Mouse (Mus musculus) stomach, postnatal 0 days (tissue): ENCODE data around the gene Tox2. TPM values are rescaled to one million over a fixed set of nuclear protein-coding genes. Genes with fewer than 3 reads are reported as not detected.

Experiments used
- ATAC-seq: fragments of 200-750 bp; cut with Nextera tagmentation; 2 replicates; pipeline ENCODE4 v1.8.0; 2017; ENCODE audit not compliant: low FRiP score, low TSS enrichment
- DNase-seq: peaks from one replicate; pipeline ENCODE4 v3.0.0-alpha.2; 2016; ENCODE audit warnings: low spot score
- H3K27ac ChIP-seq: fragments of 300-500 bp; sonication (generic); replicated peaks from 2 replicates; pipeline ENCODE4 v1.5.1; 2014; ENCODE audit warnings: mild to moderate bottlenecking, control low read depth
- H3K27me3 ChIP-seq: fragments of 300-500 bp; sonication (generic); 2 replicates; pipeline ENCODE4 v1.6.1; 2014; ENCODE audit warnings: low read length; ENCODE audit not compliant: control insufficient read depth, insufficient read depth
- H3K36me3 ChIP-seq: fragments of 300-500 bp; sonication (generic); 2 replicates; pipeline ENCODE4 v1.6.1; 2014; ENCODE audit warnings: low read length, mixed read lengths; ENCODE audit not compliant: control insufficient read depth, insufficient read depth
- H3K4me1 ChIP-seq: fragments of 300-500 bp; sonication (generic); replicated peaks from 2 replicates; pipeline ENCODE4 v1.6.1; 2014; ENCODE audit warnings: antibody characterized with exemption; ENCODE audit not compliant: control insufficient read depth, insufficient read depth
- H3K4me2 ChIP-seq: fragments of 300-500 bp; sonication (generic); replicated peaks from 2 replicates; pipeline ENCODE4 v1.6.1; 2014; ENCODE audit warnings: low read depth, mild to moderate bottlenecking, control low read depth, moderate library complexity
- H3K4me3 ChIP-seq: fragments of 300-500 bp; sonication (generic); 2 replicates; pipeline ENCODE4 v1.5.1; 2014; ENCODE audit warnings: low read depth, low read length, control low read depth
- H3K9ac ChIP-seq: fragments of 300-500 bp; sonication (generic); 2 replicates; pipeline ENCODE4 v1.6.1; 2014; ENCODE audit warnings: mild to moderate bottlenecking, low read length, control low read depth, mixed read lengths
- H3K9me3 ChIP-seq: fragments of 300-500 bp; sonication (generic); 2 replicates; pipeline ENCODE4 v1.6.1; 2016; ENCODE audit warnings: low read length; ENCODE audit not compliant: control insufficient read depth
- CTCF ChIP-seq: IDR thresholded peaks from 2 replicates; pipeline ENCODE4 v1.5.1; 2016; ENCODE audit warnings: antibody characterized with exemption, low read depth, mild to moderate bottlenecking, moderate library complexity
- EP300 ChIP-seq: optimal IDR thresholded peaks from 2 replicates; pipeline ENCODE3; 2016; ENCODE audit warnings: antibody characterized with exemption
- WGBS: fragments of 180-500 bp; shearing (Covaris S2); extraction: QIAGEN DNeasy Blood & Tissue Kit; methylation state at CpG from one replicate; pipeline ENCODE4 v1.1.7; 2014; 5-methylcytosine and 5-hydroxymethylcytosine counted together
- polyA plus RNA-seq: library from polyadenylated mRNA; unstranded; fragments of >200 nt; fragmentation: Nextera tagmentation; extraction: Ambion mirVana; gene quantifications from 2 replicates; pipeline ENCODE4 v1.2.1, GENCODE M21; 2015

Gene Tox2
- polyA plus RNA-seq, 1 experiment from 2014 or later = 0.98 TPM

DNA sequence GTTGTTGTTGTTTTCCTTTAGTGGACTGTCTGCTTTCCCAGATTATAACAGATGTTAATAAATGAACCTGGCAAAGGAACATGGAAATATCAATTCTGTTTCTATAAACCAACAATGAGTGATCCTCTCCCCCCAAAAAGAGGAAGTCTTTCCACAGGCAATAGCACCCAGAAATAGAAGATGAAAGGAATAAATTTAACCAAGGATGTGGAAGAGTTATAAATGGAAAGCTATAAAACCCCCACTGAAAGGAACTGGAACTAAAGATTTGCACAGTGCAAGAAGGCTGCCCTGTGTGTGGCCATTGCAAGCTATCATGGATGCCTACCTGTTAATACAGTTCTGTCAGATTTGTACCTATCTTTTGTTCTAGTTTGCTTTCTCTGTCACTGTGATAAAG, 64.2 kb downstream of the Tox2 start:
- no peak overlapping the region for H3K9ac ChIP-seq
- H3K36me3 ChIP-seq = no peaks in the 10 kb centered on the region
- TF ChIP-seq EP300 = no peak
- no peak for TF ChIP-seq CTCF
- no peak overlapping the region for H3K27ac ChIP-seq
- no peaks in the 10 kb centered on the region for H3K4me1 ChIP-seq
- no peaks in the 10 kb centered on the region for H3K9me3 ChIP-seq
- ATAC-seq (no peak), DNase-seq (no peak)
- H3K4me3 ChIP-seq = no peak overlapping the region
- no peak overlapping the region for H3K4me2 ChIP-seq
- H3K27me3 ChIP-seq = no peaks in the 10 kb centered on the region

DNA sequence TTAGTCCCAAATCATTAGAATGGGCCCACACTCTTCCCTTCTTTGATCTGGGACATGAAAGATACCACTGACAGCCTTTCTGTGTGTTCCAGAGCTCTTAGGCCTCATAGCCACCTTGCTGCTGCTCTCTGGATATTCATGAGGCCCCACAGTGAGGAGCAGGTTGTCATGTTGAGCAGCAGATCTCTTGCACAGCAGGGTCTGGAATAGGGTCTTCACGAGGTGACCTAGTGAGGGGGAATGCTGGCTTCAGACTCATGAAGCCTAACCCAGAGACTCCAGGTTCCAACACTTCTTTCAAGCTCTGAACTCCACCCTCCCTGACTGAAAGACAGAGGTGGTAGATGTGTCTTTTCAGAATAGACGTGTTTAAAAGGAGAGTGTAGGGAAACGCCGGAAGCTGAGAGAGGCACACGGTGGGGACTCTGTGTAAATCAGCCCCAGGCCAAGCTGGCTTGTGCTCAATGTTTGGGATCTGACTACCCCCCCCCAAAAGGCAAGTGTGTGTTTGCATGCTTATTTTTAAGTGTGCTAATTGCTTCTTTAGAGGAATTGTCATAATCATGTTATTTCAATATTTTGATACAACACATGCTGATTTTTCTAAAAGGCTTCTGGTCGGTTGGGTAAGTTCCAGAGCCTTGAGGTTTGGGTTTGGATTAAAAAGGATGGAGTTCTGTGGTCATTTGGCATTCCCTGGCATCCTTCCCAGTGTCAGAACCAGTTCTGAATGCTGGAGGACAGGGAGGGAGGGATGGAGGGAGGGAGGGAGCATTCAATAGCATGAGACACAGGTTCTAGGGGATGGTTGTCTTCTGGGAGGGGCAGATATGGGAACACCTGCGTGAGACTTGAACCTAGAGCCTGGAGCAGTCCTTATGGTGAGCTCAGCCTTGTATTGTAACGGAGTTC, 68.9 kb downstream of the Tox2 start:
- Histone ChIP-seq H3K4me2 (no peak overlapping the region), H3K36me3 (no peaks in the 10 kb centered on the region), H3K9me3 (no peaks in the 10 kb centered on the region), H3K4me1 (no peaks in the 10 kb centered on the region), H3K4me3 (no peak overlapping the region), H3K9ac (0 out of 2 replicates have a peak overlapping the region, but pooled peaks have one; percentile 1), H3K27me3 (no peaks in the 10 kb centered on the region), H3K27ac (no peak overlapping the region)
- TF ChIP-seq EP300 = no peak
- DNase-seq = no peak
- 49% methylated on average over 8 of the region's 8 CpGs for WGBS
- no peak for ATAC-seq

DNA sequence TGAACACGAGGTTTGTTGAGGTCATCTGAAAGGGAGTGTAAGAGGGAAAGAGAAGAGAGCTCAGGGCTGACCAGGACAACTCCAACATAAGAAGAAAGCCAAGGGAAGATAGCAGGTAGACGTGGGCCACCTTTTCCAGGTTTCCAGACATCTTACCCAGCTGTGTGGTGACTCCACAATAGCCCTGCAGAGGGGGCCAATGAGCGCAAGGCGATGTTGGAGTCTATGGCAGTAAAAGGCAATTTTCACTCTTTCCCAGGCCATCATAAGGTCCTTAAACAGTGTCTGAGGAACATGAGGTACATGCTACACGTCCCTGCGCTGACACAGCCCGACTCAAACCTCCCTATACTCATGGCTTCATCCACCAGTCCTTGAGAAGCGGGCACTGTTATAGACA, 70.9 kb downstream of the Tox2 start:
- DNase-seq = no peak
- WGBS = 80% methylated on average over 8 of the region's 8 CpGs

DNA sequence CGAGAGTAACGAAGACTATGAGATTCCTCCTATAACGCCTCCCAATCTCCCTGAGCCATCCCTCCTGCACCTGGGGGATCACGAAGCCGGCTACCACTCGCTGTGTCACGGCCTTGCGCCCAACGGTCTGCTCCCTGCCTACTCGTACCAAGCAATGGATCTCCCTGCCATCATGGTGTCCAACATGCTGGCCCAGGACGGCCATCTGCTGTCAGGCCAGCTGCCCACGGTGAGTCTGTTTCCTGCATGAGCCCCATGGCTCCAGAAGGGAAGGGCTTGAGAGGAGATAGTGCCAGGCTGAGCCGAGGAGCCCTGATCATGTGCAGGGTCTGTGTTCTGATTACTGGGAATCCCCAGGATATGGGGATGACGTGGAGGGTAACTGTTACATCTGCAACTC, 73.1 kb downstream of the Tox2 start:
- 91% methylated on average over 14 of the region's 14 CpGs for WGBS
- H3K9ac ChIP-seq = no peak overlapping the region
- no peaks in the 10 kb centered on the region for H3K9me3 ChIP-seq
- H3K4me2 ChIP-seq = no peak overlapping the region
- ATAC-seq = no peak; the same call in 1 of the 2 replicates
- TF ChIP-seq EP300 (no peak), CTCF (no peak)
- DNase-seq = no peak
- H3K27me3 ChIP-seq = no peaks in the 10 kb centered on the region
- H3K27ac ChIP-seq = no peak overlapping the region
- H3K36me3 ChIP-seq = no peaks in the 10 kb centered on the region
- no peak overlapping the region for H3K4me3 ChIP-seq
- no peaks in the 10 kb centered on the region for H3K4me1 ChIP-seq

More for the DNA sequence above, 70.9 kb downstream of the Tox2 start:
- Histone ChIP-seq H3K27ac (no peak overlapping the region), H3K4me1 (no peaks in the 10 kb centered on the region), H3K36me3 (no peaks in the 10 kb centered on the region), H3K27me3 (no peaks in the 10 kb centered on the region), H3K4me2 (no peak overlapping the region), H3K4me3 (no peak overlapping the region), H3K9ac (no peak overlapping the region), H3K9me3 (no peaks in the 10 kb centered on the region)
- no peak for TF ChIP-seq EP300
- peak; percentile 57 for TF ChIP-seq CTCF
- no peak for ATAC-seq

DNA sequence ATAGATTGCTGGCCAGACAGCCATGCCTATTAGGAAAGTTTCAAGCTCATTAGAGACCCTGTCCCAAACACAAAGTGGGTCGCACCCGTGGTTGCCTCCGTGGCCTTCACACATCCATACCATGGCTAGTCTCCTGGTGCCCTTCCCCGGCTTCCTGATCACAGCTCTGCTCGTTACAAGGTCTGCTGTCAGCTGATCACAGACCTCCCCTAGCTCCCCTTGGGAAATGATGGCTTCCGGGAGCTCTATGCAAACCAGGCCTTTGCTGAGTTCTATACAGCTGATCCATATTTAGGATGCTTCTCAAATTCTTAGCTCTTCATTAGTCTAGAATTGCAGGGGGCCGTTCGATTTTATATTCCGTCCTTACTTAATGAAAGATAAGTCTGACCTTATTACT, 75.1 kb downstream of the Tox2 start:
- ATAC-seq (no peak), DNase-seq (no peak)
- H3K27ac ChIP-seq = no peak overlapping the region
- H3K4me2 ChIP-seq = no peak overlapping the region
- no peaks in the 10 kb centered on the region for H3K27me3 ChIP-seq
- TF ChIP-seq CTCF = no peak
- no peak for TF ChIP-seq EP300
- no peaks in the 10 kb centered on the region for H3K36me3 ChIP-seq
- WGBS = 44% methylated on average over 9 of the region's 9 CpGs
- no peaks in the 10 kb centered on the region for H3K9me3 ChIP-seq
- no peaks in the 10 kb centered on the region for H3K4me1 ChIP-seq
- H3K4me3 ChIP-seq = no peak overlapping the region
- no peak overlapping the region for H3K9ac ChIP-seq

DNA sequence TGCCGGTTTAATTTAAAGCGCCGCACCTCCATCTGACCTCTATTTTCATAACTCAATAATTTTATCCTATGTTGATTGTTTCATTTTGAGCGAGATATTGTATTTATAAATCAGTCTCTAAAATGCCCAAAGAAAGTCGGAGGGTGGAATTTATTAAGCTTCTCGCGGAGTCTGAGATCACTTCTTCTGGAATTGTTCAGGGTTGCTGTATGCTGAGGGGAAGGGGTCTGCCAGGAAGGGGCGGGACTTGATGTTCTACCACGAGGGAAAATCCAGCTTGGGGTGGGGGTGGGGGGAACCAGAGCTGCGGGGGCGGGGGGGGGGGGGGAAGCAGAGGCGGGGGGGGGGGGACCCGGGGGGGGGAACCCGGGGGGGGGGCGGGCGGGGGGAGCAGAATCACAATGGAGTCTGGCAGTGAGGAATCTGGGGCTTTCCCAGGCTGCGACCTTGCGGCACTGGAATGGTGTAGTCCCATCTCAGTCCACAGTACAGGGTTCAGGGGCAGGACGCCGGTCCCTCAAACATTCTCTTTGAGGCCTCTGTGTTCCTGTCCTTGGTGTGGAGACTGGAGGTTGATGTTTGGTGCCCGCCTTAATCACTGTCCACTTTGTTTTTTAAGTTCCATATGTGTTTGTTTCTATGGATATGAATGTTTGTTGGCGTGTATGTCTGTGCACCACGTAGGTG, 77.9 kb downstream of the Tox2 start:
- TF ChIP-seq EP300 (no peak), CTCF (no peak)
- H3K27me3 ChIP-seq = no peaks in the 10 kb centered on the region
- 55% methylated on average over 16 of the region's 23 CpGs for WGBS
- H3K36me3 ChIP-seq = no peaks in the 10 kb centered on the region
- H3K9me3 ChIP-seq = no peaks in the 10 kb centered on the region
- ATAC-seq = no peak
- no peak overlapping the region for H3K9ac ChIP-seq
- no peak overlapping the region for H3K4me3 ChIP-seq
- H3K27ac ChIP-seq = no peak overlapping the region
- DNase-seq = no peak
- H3K4me1 ChIP-seq = no peaks in the 10 kb centered on the region
- H3K4me2 ChIP-seq = no peak overlapping the region
